Mouse (Mus musculus): ENCODE measurements around the gene Tmem184a. TPM values are rescaled to one million over a fixed set of nuclear protein-coding genes. Genes with fewer than 3 reads are reported as not detected.

Gene Tmem184a
- polyA plus RNA-seq (2015; fragmentation: Nextera tagmentation; extraction: Ambion mirVana): 12.5 and 13.2 TPM in 2 replicates

DNA sequence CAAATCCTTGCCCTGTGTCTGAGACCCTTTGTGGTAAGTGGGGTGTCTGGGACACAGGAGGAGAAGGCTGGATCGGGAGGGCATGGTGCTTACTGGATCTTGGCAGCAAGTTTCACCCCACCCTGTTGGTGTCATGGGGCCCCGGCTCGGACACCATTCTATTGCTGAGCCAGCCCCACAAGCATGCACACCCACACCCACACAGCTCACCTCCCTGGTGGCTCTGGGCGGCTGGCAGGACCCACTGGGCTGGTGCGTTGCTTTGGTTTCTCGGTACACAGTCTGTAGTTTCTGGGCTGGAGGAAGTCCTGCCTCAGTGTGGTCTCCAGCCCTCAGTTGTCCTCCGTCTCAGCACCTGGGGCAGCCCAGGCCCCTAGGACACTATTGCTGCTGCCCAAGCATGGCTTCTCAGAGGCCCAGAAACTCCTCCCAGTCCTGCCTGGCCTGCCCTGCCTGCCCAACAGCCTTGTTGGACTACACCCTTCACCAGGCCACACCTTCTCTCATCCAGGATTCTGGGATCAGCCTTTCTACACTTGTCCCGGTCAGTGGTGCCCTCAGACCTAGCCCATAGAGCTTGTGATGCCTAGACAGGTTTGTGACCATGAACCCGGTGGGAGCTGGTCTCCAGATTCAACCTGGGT, at the start of gene Tmem184a:
Gene Tmem184a (minus strand): TSS at position 380 of the 644 bp plus-strand sequence.
- H3K4me1 ChIP-seq: peaks cover 8% of the 10 kb centered on the region
- ATAC-seq (ENCODE audit: borderline replicate concordance, extremely low read depth, low FRiP score, low TSS enrichment): no peak
- H3K36me3 ChIP-seq: peaks cover 18% of the 10 kb centered on the region
- H3K4me2 ChIP-seq: no peak within 1 kb of the TSS
- H3K27ac ChIP-seq: no peak within 1 kb of the TSS
- no peak within 1 kb of the TSS for H3K9ac ChIP-seq
- WGBS: 78% methylated on average over 9 of the region's 9 CpGs
- H3K4me3 ChIP-seq: no peak within 1 kb of the TSS
- H3K27me3 ChIP-seq: no peaks in the 10 kb centered on the region
- no peaks in the 10 kb centered on the region for H3K9me3 ChIP-seq

GRCm38 (mm10) chr5:139862759-139863158, 43.0 kb upstream of the Tmem184a start:
- Histone ChIP-seq H3K36me3 (no peaks in the 10 kb centered on the region), H3K4me3 (no peak overlapping the region), H3K27me3 (no peaks in the 10 kb centered on the region), H3K9me3 (no peaks in the 10 kb centered on the region), H3K4me1 (peaks cover 6% of the 10 kb centered on the region), H3K9ac (no peak overlapping the region), H3K27ac (no peak overlapping the region), H3K4me2 (no peak overlapping the region)
- ATAC-seq (ENCODE audit: borderline replicate concordance, extremely low read depth, low FRiP score, low TSS enrichment): no peak
- 29% methylated on average over 4 of the region's 4 CpGs for WGBS

DNA sequence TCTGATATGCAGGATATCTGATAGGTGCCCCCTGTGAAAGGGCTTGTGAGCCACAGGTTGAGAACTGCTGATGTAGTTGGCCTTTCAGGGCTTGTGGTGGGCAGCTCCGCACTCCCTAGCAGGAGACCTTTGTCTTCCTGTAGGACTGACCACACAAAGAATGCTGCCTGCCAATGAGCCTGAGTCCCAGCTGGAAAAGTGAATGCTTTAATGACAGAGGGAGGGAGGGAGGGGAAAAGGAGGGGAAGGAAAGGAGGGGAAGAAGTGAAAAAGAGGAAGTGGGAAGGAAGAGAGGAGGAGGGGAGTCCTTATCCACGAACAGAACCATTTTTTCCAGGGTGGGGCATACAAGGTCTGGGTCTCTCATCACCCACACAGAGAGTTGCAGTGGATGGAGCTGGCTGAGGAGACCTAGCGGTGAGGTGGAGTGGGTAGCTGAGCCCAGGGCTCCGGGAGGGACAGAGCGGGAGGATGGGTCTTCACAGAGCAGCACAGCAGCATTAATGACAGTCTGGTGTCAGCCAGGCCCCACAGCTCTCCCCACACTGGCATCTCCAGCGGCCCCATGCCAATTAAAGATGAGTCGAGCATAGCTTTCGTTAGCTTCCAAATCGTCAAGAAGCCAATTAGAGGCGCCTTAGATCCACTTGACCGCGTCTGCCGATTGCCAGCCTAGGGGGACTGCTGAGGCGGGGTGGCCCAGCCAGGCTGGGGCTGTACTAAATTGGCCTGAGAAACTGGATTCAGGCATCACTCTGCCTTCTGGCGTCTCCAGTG, 40.8 kb upstream of the Tmem184a start:
- Histone ChIP-seq H3K36me3 (no peaks in the 10 kb centered on the region), H3K9ac (no peak overlapping the region), H3K27me3 (no peaks in the 10 kb centered on the region), H3K4me1 (peaks cover 6% of the 10 kb centered on the region), H3K4me3 (no peak overlapping the region), H3K27ac (no peak overlapping the region), H3K4me2 (no peak overlapping the region), H3K9me3 (no peaks in the 10 kb centered on the region)
- 59% methylated on average over 15 of the region's 15 CpGs for WGBS
- ATAC-seq (ENCODE audit: borderline replicate concordance, extremely low read depth, low FRiP score, low TSS enrichment): no peak

- no peak overlapping the region for H3K4me2 ChIP-seq
- ATAC-seq (ENCODE audit: borderline replicate concordance, extremely low read depth, low FRiP score, low TSS enrichment): no peak
- H3K4me3 ChIP-seq: no peak overlapping the region
- no peaks in the 10 kb centered on the region for H3K4me1 ChIP-seq
- no peak overlapping the region for H3K9ac ChIP-seq
- H3K36me3 ChIP-seq: no peaks in the 10 kb centered on the region
- H3K9me3 ChIP-seq: no peaks in the 10 kb centered on the region
- H3K27ac ChIP-seq: no peak overlapping the region
- no peaks in the 10 kb centered on the region for H3K27me3 ChIP-seq
- WGBS: 75% methylated on average over 12 of the region's 12 CpGs
Observed at GRCm38 (mm10) chr5:139849626-139850320, 30.1 kb upstream of the Tmem184a start.

DNA sequence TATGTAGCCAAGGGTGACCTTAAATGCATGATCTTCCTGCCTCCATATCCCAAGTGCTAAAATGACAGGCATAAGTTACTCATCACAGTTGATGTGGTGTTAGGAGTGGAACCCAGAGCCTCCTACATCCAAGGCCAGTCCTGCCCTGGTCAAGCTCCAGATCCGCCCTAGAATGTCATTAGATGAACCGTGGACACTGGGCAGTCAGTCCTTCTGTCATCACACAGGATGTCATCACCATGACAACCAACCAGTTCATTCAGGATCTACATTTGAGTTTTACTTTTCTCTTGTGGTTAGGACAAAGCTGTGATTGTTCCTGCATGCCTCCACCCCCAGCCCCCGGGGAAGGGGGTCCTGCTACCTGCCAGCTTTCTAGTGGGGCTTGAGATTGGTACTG, 19.4 kb upstream of the Tmem184a start:
- Histone ChIP-seq H3K9ac (no peak overlapping the region), H3K4me1 (no peaks in the 10 kb centered on the region), H3K27ac (no peak overlapping the region), H3K4me2 (no peak overlapping the region), H3K4me3 (no peak overlapping the region), H3K36me3 (no peaks in the 10 kb centered on the region), H3K27me3 (no peaks in the 10 kb centered on the region), H3K9me3 (no peaks in the 10 kb centered on the region)
- 26% methylated on average over 3 of the region's 3 CpGs for WGBS
- ATAC-seq (ENCODE audit: borderline replicate concordance, extremely low read depth, low FRiP score, low TSS enrichment): no peak

GRCm38 (mm10) chr5:139838476-139838892, 18.8 kb upstream of the Tmem184a start:
- 9% methylated on average over 2 of the region's 2 CpGs for WGBS
- no peak overlapping the region for H3K27ac ChIP-seq
- no peak overlapping the region for H3K4me3 ChIP-seq
- no peaks in the 10 kb centered on the region for H3K9me3 ChIP-seq
- H3K36me3 ChIP-seq: no peaks in the 10 kb centered on the region
- no peak for ATAC-seq (ENCODE audit: borderline replicate concordance, extremely low read depth, low FRiP score, low TSS enrichment)
- H3K9ac ChIP-seq: no peak overlapping the region
- H3K27me3 ChIP-seq: no peaks in the 10 kb centered on the region
- no peak overlapping the region for H3K4me2 ChIP-seq
- no peaks in the 10 kb centered on the region for H3K4me1 ChIP-seq

- Histone ChIP-seq H3K4me1 (no peaks in the 10 kb centered on the region), H3K4me3 (no peak overlapping the region), H3K9ac (no peak overlapping the region), H3K27ac (no peak overlapping the region), H3K27me3 (no peaks in the 10 kb centered on the region), H3K36me3 (no peaks in the 10 kb centered on the region), H3K4me2 (no peak overlapping the region), H3K9me3 (no peaks in the 10 kb centered on the region)
- no peak for ATAC-seq (ENCODE audit: borderline replicate concordance, extremely low read depth, low FRiP score, low TSS enrichment)
- WGBS: 81% methylated on average over 7 of the region's 7 CpGs
Observed at GRCm38 (mm10) chr5:139835706-139836105, 16.0 kb upstream of the Tmem184a start.

GRCm38 (mm10) chr5:139832125-139832524, 12.4 kb upstream of the Tmem184a start:
- Histone ChIP-seq H3K27me3 (no peaks in the 10 kb centered on the region), H3K4me1 (no peaks in the 10 kb centered on the region), H3K27ac (no peak overlapping the region), H3K9me3 (no peaks in the 10 kb centered on the region), H3K9ac (no peak overlapping the region), H3K4me2 (no peak overlapping the region), H3K36me3 (no peaks in the 10 kb centered on the region), H3K4me3 (no peak overlapping the region)
- ATAC-seq (ENCODE audit: borderline replicate concordance, extremely low read depth, low FRiP score, low TSS enrichment): no peak
- 62% methylated on average over 7 of the region's 7 CpGs for WGBS

DNA sequence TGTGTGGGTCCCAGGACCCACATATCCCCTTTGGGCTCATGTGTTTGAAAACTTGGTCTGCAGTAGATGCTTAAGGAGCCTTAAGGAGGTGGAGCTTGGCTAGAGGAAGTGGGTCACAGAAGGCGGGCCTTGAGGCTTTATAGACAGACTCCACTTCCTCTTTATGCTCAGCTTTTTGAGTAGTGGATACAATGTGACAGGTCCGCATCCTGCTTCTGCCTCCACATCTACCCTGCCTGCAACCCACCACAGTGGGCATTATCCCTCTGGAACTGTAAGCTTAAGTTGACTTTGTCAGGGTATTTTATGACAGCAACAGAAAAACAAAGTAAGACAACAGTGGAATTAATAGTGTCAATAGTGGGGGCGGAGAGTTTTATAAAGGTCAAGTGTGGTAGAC, 11.0 kb upstream of the Tmem184a start:
- Histone ChIP-seq H3K4me2 (no peak overlapping the region), H3K4me1 (peaks cover 4% of the 10 kb centered on the region)

GRCm38 (mm10) chr5:139829384-139829783, 9.7 kb upstream of the Tmem184a start:
- H3K36me3 ChIP-seq: 0 out of 2 replicates have a peak, but pooled peaks cover 3% of the 10 kb centered on the region
- H3K27ac ChIP-seq: no peak overlapping the region
- H3K4me2 ChIP-seq: no peak overlapping the region
- no peak for ATAC-seq (ENCODE audit: borderline replicate concordance, extremely low read depth, low FRiP score, low TSS enrichment)
- WGBS: 70% methylated on average over 13 of the region's 13 CpGs
- H3K9ac ChIP-seq: no peak overlapping the region
- H3K4me3 ChIP-seq: no peak overlapping the region
- H3K9me3 ChIP-seq: no peaks in the 10 kb centered on the region
- H3K27me3 ChIP-seq: no peaks in the 10 kb centered on the region
- H3K4me1 ChIP-seq: peaks cover 11% of the 10 kb centered on the region

More for the DNA sequence above, 11.0 kb upstream of the Tmem184a start:
- no peaks in the 10 kb centered on the region for H3K36me3 ChIP-seq
- WGBS: 79% methylated on average over 3 of the region's 3 CpGs
- H3K4me3 ChIP-seq: no peak overlapping the region
- no peak overlapping the region for H3K9ac ChIP-seq
- ATAC-seq (ENCODE audit: borderline replicate concordance, extremely low read depth, low FRiP score, low TSS enrichment): no peak
- no peak overlapping the region for H3K27ac ChIP-seq
- H3K9me3 ChIP-seq: no peaks in the 10 kb centered on the region
- no peaks in the 10 kb centered on the region for H3K27me3 ChIP-seq

GRCm38 (mm10) chr5:139827593-139827992, 7.9 kb upstream of the Tmem184a start:
- H3K9me3 ChIP-seq: no peaks in the 10 kb centered on the region
- no peak overlapping the region for H3K4me2 ChIP-seq
- H3K36me3 ChIP-seq: peaks cover 14% of the 10 kb centered on the region
- peaks cover 11% of the 10 kb centered on the region for H3K4me1 ChIP-seq
- H3K4me3 ChIP-seq: no peak overlapping the region
- no peak overlapping the region for H3K27ac ChIP-seq
- H3K9ac ChIP-seq: no peak overlapping the region
- no peak for ATAC-seq (ENCODE audit: borderline replicate concordance, extremely low read depth, low FRiP score, low TSS enrichment)
- no peaks in the 10 kb centered on the region for H3K27me3 ChIP-seq
- 93% methylated on average over 1 of the region's 1 CpGs for WGBS

Data from lung, embryonic 15.5 days (tissue).